Comparison of ENCODE assay signal across 9 mouse cellular contexts in genomic region chr8:115357663-115358335, GRCm38 (mm10).
DNase-seq lines count a peak whose midpoint lies in the region; ATAC-seq and TF ChIP-seq lines count a peak whose summit lies in the region.
"Had no signal": no experiment of that assay in that cellular context is flagged by ENCODE, and none has a peak within 500 bp of the region (broad histone marks: within the 10 kb centered on the region; RNA-seq: fewer than 3 reads in every experiment).

No protein-coding gene starts in this region.

- ATAC-seq in embryonic facial prominence, embryonic 12.5 days (ENCODE audit: insufficient number of reproducible peaks, insufficient read depth, low FRiP score, low TSS enrichment), result no peak
- ATAC-seq in hindbrain, postnatal 0 days, result no peak
- no peak for ATAC-seq in midbrain, postnatal 0 days (ENCODE audit: low FRiP score)

- peaks cover 2% of the 10 kb centered on the region; the same call in 1 of the 2 replicates for H3K9me3 ChIP-seq in embryonic facial prominence, embryonic 12.5 days
- H3K9me3 ChIP-seq in hindbrain, postnatal 0 days (ENCODE audit: low read length), result no peaks in the 10 kb centered on the region
- no peaks in the 10 kb centered on the region for H3K9me3 ChIP-seq in midbrain, postnatal 0 days (ENCODE audit: low read length)
- H3K9me3 ChIP-seq: limb, embryonic 15.5 days had no signal

- WGBS in embryonic facial prominence, embryonic 12.5 days, result 34% methylated on average over 16 of the region's 16 CpGs
- WGBS in hindbrain, postnatal 0 days, result 32% methylated on average over 16 of the region's 16 CpGs
- WGBS in midbrain, postnatal 0 days, result 24% methylated on average over 16 of the region's 16 CpGs

- H3K27ac ChIP-seq in embryonic facial prominence, embryonic 12.5 days, result no peak overlapping the region
- H3K27ac ChIP-seq in hindbrain, postnatal 0 days, result no peak overlapping the region
- H3K27ac ChIP-seq in midbrain, postnatal 0 days (ENCODE audit: low read depth, low read length), result no peak overlapping the region
- H3K27ac ChIP-seq: limb, embryonic 15.5 days had no signal

- H3K9ac ChIP-seq in embryonic facial prominence, embryonic 12.5 days, result peak overlapping the region; percentile 7; the same call in 1 of the 2 replicates
- no peak overlapping the region for H3K9ac ChIP-seq in hindbrain, postnatal 0 days (replicated peaks; ENCODE audit: low read length)
- no peak overlapping the region for H3K9ac ChIP-seq in midbrain, postnatal 0 days (replicated peaks; ENCODE audit: low read length, poor library complexity, severe bottlenecking)
- H3K9ac ChIP-seq: limb, embryonic 15.5 days had no signal

- H3K27me3 ChIP-seq in embryonic facial prominence, embryonic 12.5 days, result no peaks in the 10 kb centered on the region
- H3K27me3 ChIP-seq in hindbrain, postnatal 0 days (ENCODE audit: insufficient read depth, low read length), result no peaks in the 10 kb centered on the region
- H3K27me3 ChIP-seq in midbrain, postnatal 0 days (ENCODE audit: insufficient read depth, low read length), result no peaks in the 10 kb centered on the region

- TF ChIP-seq CTCF in hindbrain, postnatal 0 days (IDR thresholded peaks at IDR 0.05; ENCODE audit: low read depth), result no peak
- TF ChIP-seq CTCF in midbrain, postnatal 0 days (IDR thresholded peaks at IDR 0.05), result no peak

- peaks cover 22% of the 10 kb centered on the region; the same call in 1 of the 2 replicates for H3K4me1 ChIP-seq in embryonic facial prominence, embryonic 12.5 days
- no peaks in the 10 kb centered on the region for H3K4me1 ChIP-seq in hindbrain, postnatal 0 days (ENCODE audit: insufficient read depth, low read length)
- H3K4me1 ChIP-seq in midbrain, postnatal 0 days (ENCODE audit: insufficient read depth, low read length), result no peaks in the 10 kb centered on the region

- H3K4me2 ChIP-seq in embryonic facial prominence, embryonic 12.5 days (replicated peaks), result peak overlapping the region; percentile 30
- peak overlapping the region; percentile 5 for H3K4me2 ChIP-seq in hindbrain, postnatal 0 days (ENCODE audit: low read depth, low read length)
- H3K4me2 ChIP-seq in midbrain, postnatal 0 days (ENCODE audit: low read depth, low read length, poor library complexity, severe bottlenecking), result peak overlapping the region; percentile 39
- H3K4me2 ChIP-seq: limb, embryonic 15.5 days had no signal

- no peak overlapping the region for H3K4me3 ChIP-seq in embryonic facial prominence, embryonic 12.5 days
- H3K4me3 ChIP-seq in hindbrain, postnatal 0 days (ENCODE audit: low read length), result no peak overlapping the region
- H3K4me3 ChIP-seq in midbrain, postnatal 0 days (ENCODE audit: low read depth, low read length), result no peak overlapping the region
- H3K4me3 ChIP-seq: limb, embryonic 15.5 days had no signal

- peak; percentile 5 for DNase-seq in kidney, adult 18-20 months
- no peak for DNase-seq in kidney, adult 11 months
- DNase-seq in hindbrain, postnatal 0 days (ENCODE audit: low spot score), result peak; percentile 32
- DNase-seq in midbrain, postnatal 0 days (ENCODE audit: low spot score), result peak; percentile 8
- DNase-seq in spleen, adult 18-20 months, result no peak
- no peak for DNase-seq in spleen, postnatal 10 days (ENCODE audit: low spot score in 2 of 2)
- no peak for DNase-seq in left cerebral cortex, adult 11 months (ENCODE audit: low spot score)

- no peaks in the 10 kb centered on the region for H3K36me3 ChIP-seq in embryonic facial prominence, embryonic 12.5 days
- H3K36me3 ChIP-seq in hindbrain, postnatal 0 days (ENCODE audit: insufficient read depth, low read length), result no peaks in the 10 kb centered on the region
- H3K36me3 ChIP-seq in midbrain, postnatal 0 days (ENCODE audit: insufficient read depth, low read length), result no peaks in the 10 kb centered on the region
- H3K36me3 ChIP-seq: limb, embryonic 15.5 days had no signal

Comparison
In these comparisons a context has a peak if more than half of its experiments do, and no peak if none do; other contexts are left out.
1. DNase-seq: peak in kidney, adult 18-20 months (single experiment), hindbrain, postnatal 0 days (single experiment) and midbrain, postnatal 0 days (single experiment); none in kidney, adult 11 months (single experiment), spleen, adult 18-20 months (0 of 2), spleen, postnatal 10 days (0 of 2) and left cerebral cortex, adult 11 months (single experiment).
2. Peak in every context shown above with its lines, with median percentiles within 50 percentile points of each other: H3K4me2 ChIP-seq.